Mouse (Mus musculus): ENCODE measurements around the gene Crisp4. TPM values are rescaled to one million over a fixed set of nuclear protein-coding genes. Genes with fewer than 3 reads are reported as not detected.

Gene Crisp4
- not detected for polyA plus RNA-seq (2014; fragmentation: Illumina TruSeq; extraction: RNeasy Lipid Tissue Mini Kit (QIAGEN cat#74804); ENCODE audit: insufficient read depth, low read depth, low replicate concordance)

DNA sequence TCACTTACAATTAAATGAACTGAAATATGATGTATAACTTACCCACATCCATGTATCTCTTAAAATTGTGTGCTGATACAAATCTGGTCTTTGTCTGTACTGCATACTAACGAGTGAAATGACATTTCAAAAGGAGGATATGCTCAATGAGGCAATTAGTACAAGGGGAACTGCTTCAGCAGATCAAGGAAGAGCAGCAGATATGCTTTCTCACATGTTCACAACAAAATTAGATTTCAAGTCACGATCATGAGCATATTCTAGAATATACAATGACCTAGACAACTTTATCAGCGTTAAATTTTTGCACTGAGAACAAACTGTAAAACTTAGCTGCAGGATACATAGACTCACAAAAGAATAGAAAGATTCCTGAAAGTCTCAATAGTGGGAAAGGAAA is at the start of gene Crisp4:
Gene Crisp4 (minus strand): TSS at position 101 of the 400 bp plus-strand sequence.

Other genes starting within 250 kb of the Crisp4 start
- not detected for gene Defb18, start 91.5 kb upstream of the Crisp4 start, polyA plus RNA-seq (2014; fragmentation: Illumina TruSeq; extraction: RNeasy Lipid Tissue Mini Kit (QIAGEN cat#74804); ENCODE audit: insufficient read depth, low read depth, low replicate concordance)
- not detected for gene Defb41, start 119.2 kb upstream of the Crisp4 start, polyA plus RNA-seq (2014; fragmentation: Illumina TruSeq; extraction: RNeasy Lipid Tissue Mini Kit (QIAGEN cat#74804); ENCODE audit: insufficient read depth, low read depth, low replicate concordance)